Mouse (Mus musculus) olfactory bulb, adult 2 months (tissue): Measurements from ENCODE around the gene Naa60.

Experiments
- CTCF ChIP-seq: fragments of 200-500 bp; IDR thresholded peaks from 2 replicates; pipeline ENCODE4 v1.5.1; 2012; ENCODE audit warnings: low read depth, mild to moderate bottlenecking, low read length, moderate library complexity; ENCODE audit not compliant: insufficient read depth
- POLR2A ChIP-seq: fragments of 200-500 bp; IDR thresholded peaks from 2 replicates; pipeline ENCODE4 v1.6.1; 2012; ENCODE audit warnings: mild to moderate bottlenecking, low read depth, low read length, moderate library complexity; ENCODE audit not compliant: insufficient read depth

DNA sequence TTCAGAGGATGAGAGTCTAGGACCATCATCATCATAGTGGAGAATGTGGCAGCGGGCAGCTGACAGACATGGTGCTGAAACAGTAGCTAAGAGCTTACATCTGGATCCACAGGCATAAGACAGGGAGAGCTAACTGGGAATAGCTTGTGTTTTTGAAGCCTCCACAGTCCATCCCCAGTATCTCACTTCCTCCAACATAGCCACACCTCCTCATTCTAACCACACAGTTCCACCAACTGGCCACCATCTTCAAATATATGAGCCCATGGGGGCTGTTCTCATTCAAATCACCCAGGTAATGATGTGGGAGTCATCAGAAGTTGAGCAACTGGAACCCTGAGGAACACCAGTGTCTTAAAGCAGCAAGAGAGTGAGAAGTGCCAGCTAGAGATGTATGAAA, 79.0 kb downstream of the Naa60 start:
- no peak for TF ChIP-seq POLR2A
- no peak for TF ChIP-seq CTCF
